Mouse (Mus musculus): ENCODE data around the gene Trmu. TPM values are rescaled to one million over a fixed set of nuclear protein-coding genes. Genes with fewer than 3 reads are reported as not detected.

Trmu gene
- polyA plus RNA-seq, 1 experiment = 20.1 TPM

DNA sequence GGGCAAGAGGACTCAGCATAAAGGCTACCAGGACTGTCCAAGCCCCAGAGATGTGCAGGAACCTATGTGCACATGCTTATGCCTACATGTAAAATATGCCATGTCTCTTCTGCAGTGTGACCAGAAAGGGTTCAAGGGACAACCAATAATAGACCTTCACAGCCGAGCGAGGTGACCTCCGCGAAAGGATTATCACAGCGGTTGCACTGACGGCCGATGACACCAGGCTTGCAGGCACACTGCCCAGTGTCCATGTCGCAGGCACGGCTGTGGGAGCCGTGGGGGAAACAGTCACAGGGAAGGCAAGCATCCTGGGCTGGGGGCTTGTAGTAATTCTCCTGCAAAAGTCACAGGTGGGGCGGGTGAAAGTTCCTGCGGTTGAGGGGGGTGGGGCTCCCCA, 49.0 kb downstream of the Trmu start:
- H3K4me1 ChIP-seq (ENCODE audit: control insufficient read depth, insufficient read depth, low read length) = no peaks in the 10 kb centered on the region
- no peaks in the 10 kb centered on the region for H3K36me3 ChIP-seq (ENCODE audit: control insufficient read depth, insufficient read depth, low read length)
- no peaks in the 10 kb centered on the region for H3K27me3 ChIP-seq (ENCODE audit: control insufficient read depth, insufficient read depth, low read length)
- TF ChIP-seq POLR2A (IDR thresholded peaks at IDR 0.05; ENCODE audit: control insufficient read depth, low read depth, low read length) = no peak
- no peak overlapping the region for H3K27ac ChIP-seq (ENCODE audit: control insufficient read depth, insufficient read depth, low read depth, low read length)
- H3K4me3 ChIP-seq (ENCODE audit: control insufficient read depth, low read depth, low read length) = no peak overlapping the region

DNA sequence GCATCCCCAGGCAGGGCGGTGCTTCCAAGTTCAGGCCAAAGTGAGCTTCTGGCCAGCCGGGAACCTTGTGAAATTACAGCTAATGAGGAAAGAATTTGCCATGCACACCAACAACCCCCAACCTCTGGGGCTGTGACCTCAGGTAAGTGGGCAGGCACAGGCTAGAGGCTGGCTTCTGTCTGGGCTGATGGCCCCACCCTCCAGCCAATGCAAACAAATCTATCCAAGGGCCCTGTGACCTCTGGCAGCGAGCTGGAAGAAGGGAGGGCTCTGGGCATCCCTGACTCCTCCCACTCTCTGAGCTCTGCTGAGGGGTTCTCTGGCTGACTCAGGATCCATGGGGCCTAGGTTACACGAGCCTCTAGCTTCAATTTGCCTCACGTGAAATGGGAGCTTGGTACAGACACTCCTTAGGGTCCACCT, 56.5 kb downstream of the Trmu start:
- H3K36me3 ChIP-seq (ENCODE audit: control insufficient read depth, insufficient read depth, low read length) = no peaks in the 10 kb centered on the region
- no peaks in the 10 kb centered on the region for H3K27me3 ChIP-seq (ENCODE audit: control insufficient read depth, insufficient read depth, low read length)
- no peaks in the 10 kb centered on the region for H3K4me1 ChIP-seq (ENCODE audit: control insufficient read depth, insufficient read depth, low read length)
- TF ChIP-seq POLR2A (IDR thresholded peaks at IDR 0.05; ENCODE audit: control insufficient read depth, low read depth, low read length) (no peak), CTCF (IDR thresholded peaks at IDR 0.05; ENCODE audit: control insufficient read depth, insufficient read depth, insufficient replicate concordance, low read depth, low read length) (no peak)
- no peak overlapping the region for H3K27ac ChIP-seq (ENCODE audit: control insufficient read depth, insufficient read depth, low read depth, low read length)
- no peak overlapping the region for H3K4me3 ChIP-seq (ENCODE audit: control insufficient read depth, low read depth, low read length)

Other genes with a start within 250 kb of the Trmu start
- gene Ppara, start 144.3 kb upstream of the Trmu start, polyA plus RNA-seq (2012; rRNA removed) = 0.63 and 1.6 TPM in 2 replicates
- gene Cdpf1, start 67.6 kb upstream of the Trmu start, polyA plus RNA-seq (2012; rRNA removed) = 33.4 and 39.5 TPM in 2 replicates
- 16.6 and 17.1 TPM in 2 replicates for gene Pkdrej, start 57.6 kb upstream of the Trmu start, polyA plus RNA-seq (2012; rRNA removed)
- 1.6 and 1.9 TPM in 2 replicates for gene Ttc38, start 47.0 kb upstream of the Trmu start, polyA plus RNA-seq (2012; rRNA removed)
- gene Gtse1, start 19.6 kb upstream of the Trmu start, polyA plus RNA-seq (2012; rRNA removed) = 9.5 and 9.9 TPM in 2 replicates
- 0.15 and 0.71 TPM in 2 replicates for gene Celsr1, start 154.5 kb downstream of the Trmu start, polyA plus RNA-seq (2012; rRNA removed)
- gene Gramd4, start 178.4 kb downstream of the Trmu start, polyA plus RNA-seq (2012; rRNA removed) = 1.6 and 2.0 TPM in 2 replicates